Mouse (Mus musculus) right cerebral cortex, adult 2 months (tissue): ENCODE results near the gene Mgme1.

Experiments
- DNase-seq, 2 experiments: peaks; one replicate each; pipeline ENCODE4 v3.0.0; 2021 to 2022; ENCODE audit warnings: low spot score in 2 of 2

Gene Mgme1

GRCm38 (mm10) chr2:144270507-144271420 lies at the start of gene Mgme1, which contains the start of gene Snx5:
Gene Mgme1 (plus strand): TSS chr2:144270663.
Gene Snx5 (minus strand): TSS chr2:144270906.
- DNase-seq, result peak; percentile 92 to 97

- DNase-seq, result no peak
Observed at GRCm38 (mm10) chr2:144224351-144224750, 46.1 kb upstream of the Mgme1 start.

GRCm38 (mm10) chr2:144226906-144227586 lies 43.4 kb upstream of the Mgme1 start:
- DNase-seq, result no peak

- no peak for DNase-seq
Observed at GRCm38 (mm10) chr2:144228521-144229346, 41.7 kb upstream of the Mgme1 start.

GRCm38 (mm10) chr2:144229647-144230046 lies 40.8 kb upstream of the Mgme1 start:
- DNase-seq, result no peak

- DNase-seq, result no peak
Observed at GRCm38 (mm10) chr2:144230498-144230897, 40.0 kb upstream of the Mgme1 start.

- DNase-seq, result no peak
Observed at GRCm38 (mm10) chr2:144231115-144231514, 39.3 kb upstream of the Mgme1 start.

GRCm38 (mm10) chr2:144233534-144233933 lies 36.9 kb upstream of the Mgme1 start:
- DNase-seq, result no peak

- no peak for DNase-seq
Observed at GRCm38 (mm10) chr2:144235776-144236175, 34.7 kb upstream of the Mgme1 start.

- no peak for DNase-seq
Observed at GRCm38 (mm10) chr2:144236791-144237584, 33.5 kb upstream of the Mgme1 start.

GRCm38 (mm10) chr2:144238341-144238740 lies 32.1 kb upstream of the Mgme1 start:
- DNase-seq, result no peak

- DNase-seq, result no peak
Observed at GRCm38 (mm10) chr2:144239318-144239717, 31.1 kb upstream of the Mgme1 start.

GRCm38 (mm10) chr2:144240095-144240899 lies 30.2 kb upstream of the Mgme1 start:
- no peak for DNase-seq

GRCm38 (mm10) chr2:144245464-144245863 lies 25.0 kb upstream of the Mgme1 start:
- no peak for DNase-seq

GRCm38 (mm10) chr2:144246270-144246669 lies 24.2 kb upstream of the Mgme1 start:
- no peak for DNase-seq

GRCm38 (mm10) chr2:144247337-144247978 lies 23.0 kb upstream of the Mgme1 start:
- DNase-seq, result no peak

GRCm38 (mm10) chr2:144248613-144249376 lies 21.7 kb upstream of the Mgme1 start:
- DNase-seq, result no peak

GRCm38 (mm10) chr2:144250111-144250510 lies 20.4 kb upstream of the Mgme1 start:
- DNase-seq, result no peak

- DNase-seq, result no peak
Observed at GRCm38 (mm10) chr2:144262837-144263236, 7.6 kb upstream of the Mgme1 start.
